23 mouse cellular contexts compared by ENCODE assay signal in the genomic region with DNA sequence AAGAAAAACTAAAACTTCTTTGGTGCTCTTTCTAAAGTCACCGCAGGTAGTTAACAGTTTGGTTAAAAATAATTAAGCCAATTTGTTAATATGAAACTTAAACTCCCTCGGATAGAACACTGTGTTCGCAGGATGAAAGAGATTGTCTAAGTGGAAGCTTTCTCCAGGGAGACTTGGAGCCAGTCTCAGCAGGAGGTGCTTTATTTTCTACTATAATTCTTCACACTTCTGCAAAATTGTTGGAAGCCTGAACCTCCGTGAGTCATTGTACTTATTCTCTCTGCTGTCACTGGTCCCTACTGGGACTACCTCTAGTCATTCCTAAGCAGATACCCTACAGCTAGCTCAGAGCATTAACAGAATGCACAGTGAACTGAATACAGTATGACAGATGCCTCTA.
DNase-seq lines count a peak whose midpoint lies in the region; ATAC-seq and TF ChIP-seq lines count a peak whose summit lies in the region.
"Had no signal": no experiment of that assay in that cellular context is flagged by ENCODE, and none has a peak within 500 bp of the region (broad histone marks: within the 10 kb centered on the region; RNA-seq: fewer than 3 reads in every experiment).

No protein-coding gene starts in this region.

- no peak overlapping the region for H3K4me3 ChIP-seq in midbrain, postnatal 0 days (ENCODE audit: low read depth, low read length)
- no peak overlapping the region for H3K4me3 ChIP-seq in midbrain, embryonic 16.5 days (ENCODE audit: low read depth, low read length)
- H3K4me3 ChIP-seq: forebrain, embryonic 10.5 days; heart, embryonic 15.5 days had no signal

- DNase-seq in frontal cortex, postnatal 36 days (ENCODE audit: low spot score in 2 of 2), result peak; percentile 2 to 10
- no peak for DNase-seq in frontal cortex, postnatal 14 days (ENCODE audit: low spot score in 2 of 2)
- DNase-seq in kidney, postnatal 14 days, result peak; percentile 11
- no peak for DNase-seq in kidney, postnatal 4 days
- DNase-seq in midbrain, postnatal 0 days (ENCODE audit: low spot score), result peak; percentile 11
- peak; percentile 19 for DNase-seq in retina, embryonic 14.5 days (ENCODE audit: low spot score)
- no peak for DNase-seq in thymus, postnatal 4 days
- DNase-seq: adrenal gland, postnatal 25 days; cerebellum, adult 18-20 months; cerebellum, postnatal 25 days; forebrain, postnatal 0 days; gastrocnemius, postnatal 36 days; heart, postnatal 4 days; liver; thymus, adult 2 months had no signal

- H3K36me3 ChIP-seq in midbrain, postnatal 0 days (ENCODE audit: insufficient read depth, low read length), result no peaks in the 10 kb centered on the region
- H3K36me3 ChIP-seq in midbrain, embryonic 16.5 days (ENCODE audit: control insufficient read depth, insufficient read depth, low read length), result no peaks in the 10 kb centered on the region
- H3K36me3 ChIP-seq: forebrain, embryonic 10.5 days; G1E; heart, embryonic 15.5 days had no signal

- no peak overlapping the region for H3K27ac ChIP-seq in midbrain, postnatal 0 days (ENCODE audit: low read depth, low read length)
- no peak overlapping the region for H3K27ac ChIP-seq in midbrain, embryonic 16.5 days (ENCODE audit: low read length)
- H3K27ac ChIP-seq: forebrain, embryonic 10.5 days; heart, embryonic 15.5 days had no signal

- H3K9ac ChIP-seq in midbrain, postnatal 0 days (replicated peaks; ENCODE audit: low read length, poor library complexity, severe bottlenecking), result no peak overlapping the region
- no peak overlapping the region for H3K9ac ChIP-seq in midbrain, embryonic 16.5 days (ENCODE audit: low read depth, low read length)
- H3K9ac ChIP-seq: forebrain, postnatal 0 days; heart, embryonic 15.5 days had no signal

- no peaks in the 10 kb centered on the region for H3K27me3 ChIP-seq in midbrain, postnatal 0 days (ENCODE audit: insufficient read depth, low read length)
- no peaks in the 10 kb centered on the region for H3K27me3 ChIP-seq in midbrain, embryonic 16.5 days (ENCODE audit: control insufficient read depth, insufficient read depth, low read depth, low read length)
- H3K27me3 ChIP-seq: heart, embryonic 15.5 days had no signal

- ATAC-seq in midbrain, postnatal 0 days (ENCODE audit: low FRiP score), result no peak
- ATAC-seq in midbrain, embryonic 16.5 days, result no peak
- ATAC-seq: forebrain, postnatal 0 days; hindbrain, embryonic 16.5 days; intestine, postnatal 0 days; lung, postnatal 0 days had no signal

- TF ChIP-seq CTCF in midbrain, postnatal 0 days (IDR thresholded peaks at IDR 0.05), result no peak

- 39% methylated on average over 4 of the region's 4 CpGs for WGBS in midbrain, postnatal 0 days
- WGBS in midbrain, embryonic 16.5 days, result 42% methylated on average over 4 of the region's 4 CpGs

- H3K4me1 ChIP-seq in midbrain, postnatal 0 days (ENCODE audit: insufficient read depth, low read length), result no peaks in the 10 kb centered on the region
- no peaks in the 10 kb centered on the region for H3K4me1 ChIP-seq in midbrain, embryonic 16.5 days (ENCODE audit: control insufficient read depth, insufficient read depth, low read length)
- H3K4me1 ChIP-seq: heart, embryonic 15.5 days had no signal

- H3K4me2 ChIP-seq in midbrain, postnatal 0 days (ENCODE audit: low read depth, low read length, poor library complexity, severe bottlenecking), result no peak overlapping the region
- no peak overlapping the region for H3K4me2 ChIP-seq in midbrain, embryonic 16.5 days (ENCODE audit: low read length)
- H3K4me2 ChIP-seq: heart, embryonic 15.5 days; midbrain, embryonic 11.5 days had no signal

- no peaks in the 10 kb centered on the region for H3K9me3 ChIP-seq in midbrain, postnatal 0 days (ENCODE audit: low read length)
- no peaks in the 10 kb centered on the region for H3K9me3 ChIP-seq in midbrain, embryonic 16.5 days (replicated peaks; ENCODE audit: control insufficient read depth, low read length, poor library complexity, severe bottlenecking)
- H3K9me3 ChIP-seq: forebrain, embryonic 10.5 days; heart, embryonic 15.5 days had no signal

Comparison
In these comparisons a context has a peak if more than half of its experiments do, and no peak if none do; other contexts are left out.
1. DNase-seq: peak in frontal cortex, postnatal 36 days (2 of 2), kidney, postnatal 14 days (single experiment), midbrain, postnatal 0 days (single experiment) and retina, embryonic 14.5 days (single experiment); none in frontal cortex, postnatal 14 days (0 of 2), kidney, postnatal 4 days (0 of 2) and thymus, postnatal 4 days (single experiment).